Mouse (Mus musculus): ENCODE data around the gene Myo18a.
A peak's percentile ranks its signal among the peaks of the same experiment; 100 is the strongest.

Myo18a gene

GRCm38 (mm10) chr11:77832541-77832940 is 69.5 kb downstream of the Myo18a start:
- DNase-seq (ENCODE audit: extremely low read depth, low read depth, low spot score), result no peak

GRCm38 (mm10) chr11:77835109-77835508 is 72.1 kb downstream of the Myo18a start:
- DNase-seq (ENCODE audit: extremely low read depth, low read depth, low spot score), result no peak

- no peak for DNase-seq (ENCODE audit: extremely low read depth, low read depth, low spot score)
These were observed 73.2 kb downstream of the Myo18a start for GRCm38 (mm10) chr11:77836290-77836689.

- DNase-seq (ENCODE audit: extremely low read depth, low read depth, low spot score), result peak; percentile 57
These were observed 73.7 kb downstream of the Myo18a start for GRCm38 (mm10) chr11:77836751-77837150.

GRCm38 (mm10) chr11:77837856-77838255 is 74.8 kb downstream of the Myo18a start:
- peak; percentile 54 for DNase-seq (ENCODE audit: extremely low read depth, low read depth, low spot score)

DNA sequence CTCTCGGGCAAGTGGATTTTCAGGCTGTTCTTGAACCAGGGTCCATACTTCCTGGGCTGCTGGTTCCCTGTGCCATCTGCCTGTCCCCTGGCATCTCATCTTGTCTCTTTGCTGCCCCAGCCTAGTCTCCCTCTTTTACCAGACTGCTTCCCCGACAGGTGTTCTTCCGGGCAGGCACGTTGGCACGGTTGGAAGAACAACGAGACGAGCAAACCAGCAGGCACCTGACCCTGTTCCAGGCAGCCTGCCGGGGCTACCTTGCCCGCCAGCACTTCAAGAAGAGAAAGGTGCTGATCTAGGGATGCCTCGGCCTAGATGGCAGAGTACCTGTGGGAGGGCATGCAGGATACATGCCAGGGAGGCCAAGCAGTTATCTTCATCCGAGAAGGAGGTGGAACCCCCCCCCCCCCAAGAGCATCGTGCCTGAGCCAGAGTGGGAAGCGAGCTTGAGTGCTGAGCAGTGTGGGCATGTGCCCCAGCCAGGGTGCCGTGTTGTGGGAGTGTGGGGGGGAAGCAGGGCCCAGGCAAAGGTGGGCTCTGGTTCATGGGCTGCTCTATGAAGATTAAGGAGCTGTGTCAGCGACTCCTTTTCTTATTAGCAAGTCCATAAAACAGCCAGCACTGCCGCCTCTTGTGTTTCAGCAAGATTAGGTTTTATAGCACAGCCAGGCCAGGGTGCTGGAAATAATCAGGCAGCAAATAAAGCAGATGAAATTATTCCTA is 77.6 kb downstream of the Myo18a start:
- no peak for DNase-seq (ENCODE audit: extremely low read depth, low read depth, low spot score)

DNA sequence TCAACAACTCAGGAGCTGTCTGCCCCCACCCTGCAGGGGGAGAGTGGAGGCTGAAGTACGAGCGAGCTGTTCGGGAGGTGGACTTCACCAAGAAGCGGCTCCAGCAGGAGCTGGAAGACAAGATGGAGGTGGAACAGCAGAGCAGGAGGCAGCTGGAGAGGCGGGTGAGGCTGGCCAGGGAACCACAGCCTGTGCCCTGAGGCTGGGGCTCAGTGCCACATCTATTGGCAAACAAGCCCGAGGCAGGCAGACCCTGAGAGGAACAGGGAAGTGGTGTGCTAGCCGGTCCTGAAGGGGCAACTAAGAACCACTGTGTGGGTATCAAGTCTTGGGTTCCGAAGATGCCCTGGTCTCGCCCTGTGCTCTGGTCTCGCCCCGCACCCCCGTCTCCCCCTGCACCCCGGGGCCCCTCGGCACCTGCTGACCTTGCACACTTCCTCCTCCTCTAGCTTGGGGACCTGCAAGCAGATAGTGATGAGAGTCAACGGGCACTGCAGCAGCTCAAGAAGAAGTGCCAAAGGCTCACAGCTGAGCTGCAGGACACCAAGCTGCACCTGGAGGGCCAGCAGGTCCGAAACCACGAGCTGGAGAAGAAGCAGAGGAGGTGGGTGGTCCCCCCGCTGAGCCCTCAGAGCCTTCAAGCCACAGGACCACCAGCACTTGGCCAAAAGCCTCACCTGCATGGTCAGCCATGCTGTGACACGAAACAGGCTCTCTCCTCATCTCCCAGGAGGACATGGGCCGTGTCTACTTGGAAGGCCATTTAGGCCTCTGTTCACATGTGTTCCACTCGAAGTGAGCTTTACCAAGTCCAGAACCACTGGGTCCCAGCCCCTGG is 80.2 kb downstream of the Myo18a start:
- no peak for DNase-seq (ENCODE audit: extremely low read depth, low read depth, low spot score)

- no peak for DNase-seq (ENCODE audit: extremely low read depth, low read depth, low spot score)
These were observed 80.8 kb downstream of the Myo18a start for GRCm38 (mm10) chr11:77843906-77844200.

GRCm38 (mm10) chr11:77847599-77848128 is 84.6 kb downstream of the Myo18a start:
- no peak for DNase-seq (ENCODE audit: extremely low read depth, low read depth, low spot score)

DNA sequence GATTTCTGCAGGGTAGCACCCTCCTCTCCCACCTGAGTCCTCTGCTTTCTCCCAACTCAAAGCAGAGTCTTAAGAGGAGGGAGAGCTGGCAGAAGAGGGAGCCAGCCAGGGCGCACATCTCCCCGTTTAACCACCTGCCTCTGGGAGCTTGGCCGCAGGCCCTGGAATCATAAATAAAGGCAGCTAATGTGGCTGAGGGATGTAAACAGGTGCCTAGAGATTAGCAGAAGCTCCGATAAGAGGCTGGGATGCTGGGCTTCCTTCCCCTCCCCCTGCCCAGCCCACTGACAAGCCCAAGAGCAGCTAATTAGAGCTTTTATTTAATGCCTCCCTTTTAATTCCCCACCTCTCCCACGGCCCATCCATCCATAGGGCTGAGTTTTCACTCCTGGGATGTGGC is 85.1 kb downstream of the Myo18a start:
- no peak for DNase-seq (ENCODE audit: extremely low read depth, low read depth, low spot score)

DNA sequence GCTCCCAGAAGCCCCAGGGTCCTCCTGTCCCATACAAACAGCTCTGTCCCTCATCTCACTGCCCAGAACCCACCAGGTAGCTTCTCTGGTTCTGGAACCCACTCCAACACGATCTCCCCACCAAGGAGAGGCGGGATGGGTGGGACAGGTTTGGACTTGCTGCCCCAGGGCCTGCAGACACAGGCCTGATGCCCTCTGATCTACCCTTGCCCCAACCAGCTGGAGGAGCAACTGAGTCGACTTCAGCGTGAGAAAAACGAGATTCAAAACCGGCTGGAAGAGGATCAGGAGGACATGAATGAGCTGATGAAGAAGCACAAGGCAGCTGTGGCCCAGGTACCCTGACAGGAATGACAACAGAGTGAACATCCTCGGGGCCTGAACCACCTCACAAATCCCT is 86.1 kb downstream of the Myo18a start:
- no peak for DNase-seq (ENCODE audit: extremely low read depth, low read depth, low spot score)

GRCm38 (mm10) chr11:77850401-77851244 is 87.6 kb downstream of the Myo18a start:
- DNase-seq (ENCODE audit: extremely low read depth, low read depth, low spot score), result no peak

DNA sequence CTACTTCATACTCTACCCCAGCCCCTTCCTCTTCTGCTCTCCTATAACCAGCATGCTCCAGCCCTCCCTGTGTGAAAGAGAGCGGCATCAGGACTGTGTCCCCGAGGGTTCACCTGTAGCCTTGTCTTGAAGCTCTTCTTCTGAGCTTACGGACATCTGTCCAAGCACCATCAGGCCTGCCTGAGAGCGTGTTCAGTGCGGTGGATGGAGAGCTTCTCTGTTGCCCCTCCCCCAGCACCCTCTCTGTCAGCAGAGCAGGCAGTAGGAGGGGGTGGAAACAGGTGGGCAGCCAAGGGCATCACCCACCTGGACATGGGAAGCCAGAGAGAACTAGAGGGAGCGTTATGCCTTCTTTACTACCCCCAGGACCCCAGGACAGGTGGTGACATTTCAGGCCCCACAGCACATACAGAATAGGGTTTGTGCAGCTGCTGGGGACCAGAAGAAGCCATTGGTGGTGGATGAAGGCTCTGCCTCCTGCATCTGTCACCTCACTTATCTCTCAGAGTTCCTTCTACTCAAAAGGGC is 88.5 kb downstream of the Myo18a start:
- DNase-seq (ENCODE audit: extremely low read depth, low read depth, low spot score), result no peak

- no peak for DNase-seq (ENCODE audit: extremely low read depth, low read depth, low spot score)
These were observed 89.1 kb downstream of the Myo18a start for GRCm38 (mm10) chr11:77852195-77852594.

- no peak for DNase-seq (ENCODE audit: extremely low read depth, low read depth, low spot score)
These were observed 90.1 kb downstream of the Myo18a start for GRCm38 (mm10) chr11:77852941-77853668.

GRCm38 (mm10) chr11:77854641-77855040 is 91.6 kb downstream of the Myo18a start:
- DNase-seq (ENCODE audit: extremely low read depth, low read depth, low spot score), result no peak

- no peak for DNase-seq (ENCODE audit: extremely low read depth, low read depth, low spot score)
These were observed 92.3 kb downstream of the Myo18a start for GRCm38 (mm10) chr11:77855396-77855795.

DNA sequence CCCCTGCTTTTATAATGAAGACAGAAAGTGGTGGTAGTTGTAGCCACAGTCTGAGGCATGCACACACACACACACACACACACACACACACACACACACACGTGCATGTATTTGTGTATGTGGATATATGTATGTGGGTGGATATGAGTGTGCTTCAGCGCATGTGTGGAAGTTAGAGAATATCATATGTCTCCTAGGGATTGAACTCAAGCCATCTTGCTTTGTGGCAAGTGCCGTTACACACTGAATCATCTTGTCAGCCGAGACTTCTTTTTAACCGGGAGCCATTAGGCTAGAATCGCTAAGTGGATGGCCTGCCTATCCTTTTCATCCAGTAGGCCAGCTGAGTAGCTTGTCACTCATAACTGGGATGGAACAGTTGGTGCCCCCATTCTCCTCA is 94.0 kb downstream of the Myo18a start:
- no peak for DNase-seq (ENCODE audit: extremely low read depth, low read depth, low spot score)

GRCm38 (mm10) chr11:77858589-77858988 is 95.5 kb downstream of the Myo18a start:
- no peak for DNase-seq (ENCODE audit: extremely low read depth, low read depth, low spot score)

DNA sequence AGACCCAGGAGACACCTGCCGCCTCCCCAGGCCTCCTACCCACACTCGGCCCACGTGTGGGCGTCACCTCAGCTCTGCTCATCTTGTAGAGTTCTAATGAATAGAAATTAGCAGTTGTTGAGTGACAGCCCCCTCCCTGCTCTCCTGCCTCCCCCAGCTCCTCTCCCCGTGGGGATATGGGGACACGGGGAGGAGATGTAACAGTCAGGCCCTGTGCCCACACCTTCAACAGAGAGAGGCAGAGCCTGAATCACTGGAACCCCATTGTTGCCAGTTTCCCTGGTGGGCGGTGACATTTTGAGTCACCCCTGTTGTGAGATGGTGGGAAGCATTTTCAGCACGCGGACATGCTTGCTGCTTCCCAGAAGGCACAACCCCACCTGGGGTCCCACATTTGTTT is 97.9 kb downstream of the Myo18a start:
- no peak for DNase-seq (ENCODE audit: extremely low read depth, low read depth, low spot score)

All from fat pad, adult 2 months (tissue).